Mouse (Mus musculus) G1E-ER4 (cell line): ENCODE measurements around the gene Tfpi. TPM values are rescaled to one million over a fixed set of nuclear protein-coding genes. Genes with fewer than 3 reads are reported as not detected.

ENCODE experiments used
- GATA1 ChIP-seq: IDR thresholded peaks from one replicate; pipeline ENCODE4 v1.8.0; 2012; ENCODE audit warnings: low read length, inconsistent platforms
- polyA plus RNA-seq: library from polyadenylated mRNA; stranded (reverse); fragments of >175 nt; gene quantifications from 2 replicates; pipeline ENCODE4 v1.2.3, GENCODE M21; 2012

Tfpi gene
- polyA plus RNA-seq, 1 experiment, result 1.4 TPM

DNA sequence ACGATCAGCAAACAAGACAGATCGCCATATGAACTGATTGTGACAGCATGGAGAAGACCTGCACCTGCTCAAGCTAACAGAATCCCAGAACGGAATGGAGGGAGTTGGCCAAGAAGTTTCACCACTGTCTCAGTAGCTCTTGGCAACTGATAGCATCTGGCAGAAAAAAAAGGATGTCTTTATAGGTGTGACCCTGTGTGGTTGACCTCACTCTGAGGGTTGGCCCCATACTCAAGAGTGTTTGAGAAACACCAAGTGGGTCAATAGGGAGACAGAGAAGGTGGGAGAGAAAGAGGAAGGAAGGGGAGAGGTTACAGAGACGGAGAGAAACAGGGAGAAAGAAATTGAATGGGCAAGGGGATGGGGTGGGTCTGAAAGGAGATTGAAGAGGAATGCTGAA is 92.7 kb downstream of the Tfpi start:
- no peak for TF ChIP-seq GATA1

Other genes with a start within 250 kb of the Tfpi start
- 0.43 and 1.6 TPM in 2 replicates for gene Calcrl, start 51.4 kb downstream of the Tfpi start, polyA plus RNA-seq
- gene Ctnnd1, start 174.0 kb upstream of the Tfpi start, polyA plus RNA-seq, result 10.8 and 13.2 TPM in 2 replicates
- gene Btbd18, start 182.3 kb upstream of the Tfpi start, polyA plus RNA-seq, result not detected in 2 replicates
- 410 and 495 TPM in 2 replicates for gene Selenoh, start 194.0 kb upstream of the Tfpi start, polyA plus RNA-seq
- gene Gm28635, start 201.3 kb upstream of the Tfpi start, polyA plus RNA-seq, result not detected in 2 replicates
- gene Med19, start 201.6 kb upstream of the Tfpi start, polyA plus RNA-seq, result 26.7 and 30.6 TPM in 2 replicates
- gene Tmx2, start 202.4 kb upstream of the Tfpi start, polyA plus RNA-seq, result 3.4 and 5.5 TPM in 2 replicates
- 28.6 and 31.5 TPM in 2 replicates for gene Zdhhc5, start 238.4 kb upstream of the Tfpi start, polyA plus RNA-seq